Mouse (Mus musculus) hindbrain, postnatal 0 days (tissue): ENCODE measurements at regions not wholly inside any gene's neighbourhood (a gene's known extent, or its start where the extent isn't known, plus 50 kb on each side); places are given as distances from the start of the nearest gene placed in this dataset.

ENCODE experiments used
- ATAC-seq: fragments of 200-750 bp; cut with Nextera tagmentation; 2 replicates; pipeline ENCODE4 v1.8.0; 2017; ENCODE audit warnings: mild to moderate bottlenecking, moderate TSS enrichment, moderate library complexity
- DNase-seq: peaks from one replicate; pipeline ENCODE4 v3.0.0-alpha.2; 2015; ENCODE audit warnings: low spot score
- H3K27ac ChIP-seq: fragments of 300-500 bp; sonication (generic); 2 replicates; pipeline ENCODE4 v1.5.1; 2014; ENCODE audit warnings: mild to moderate bottlenecking
- H3K27me3 ChIP-seq: fragments of 300-500 bp; sonication (generic); 2 replicates; pipeline ENCODE4 v1.6.1; 2014; ENCODE audit warnings: low read length, mixed read lengths; ENCODE audit not compliant: insufficient read depth
- H3K36me3 ChIP-seq: fragments of 300-500 bp; sonication (generic); 2 replicates; pipeline ENCODE4 v1.6.1; 2014; ENCODE audit warnings: low read length, mixed read lengths; ENCODE audit not compliant: insufficient read depth
- H3K4me1 ChIP-seq: fragments of 300-500 bp; sonication (generic); 2 replicates; pipeline ENCODE4 v1.6.1; 2014; ENCODE audit warnings: antibody characterized with exemption, low read length, mixed read lengths; ENCODE audit not compliant: insufficient read depth
- H3K4me2 ChIP-seq: fragments of 300-500 bp; sonication (generic); 2 replicates; pipeline ENCODE4 v1.6.1; 2014; ENCODE audit warnings: low read depth, mild to moderate bottlenecking, low read length, moderate library complexity, mixed read lengths
- H3K4me3 ChIP-seq: fragments of 300-500 bp; sonication (generic); 2 replicates; pipeline ENCODE4 v1.5.1; 2014; ENCODE audit warnings: low read length
- H3K9ac ChIP-seq: fragments of 300-500 bp; sonication (generic); replicated peaks from 2 replicates; pipeline ENCODE4 v1.6.1; 2014; ENCODE audit warnings: mild to moderate bottlenecking, low read length, moderate library complexity, mixed read lengths
- H3K9me3 ChIP-seq: fragments of 300-500 bp; sonication (generic); 2 replicates; pipeline ENCODE4 v1.6.1; 2016; ENCODE audit warnings: low read length, mixed read lengths
- CTCF ChIP-seq: IDR thresholded peaks from 2 replicates; pipeline ENCODE4 v1.5.1; 2016; ENCODE audit warnings: antibody characterized with exemption, control low read depth, low read depth
- WGBS: fragments of 180-500 bp; shearing (Covaris S2); extraction: QIAGEN DNeasy Blood & Tissue Kit; methylation state at CpG from one replicate; pipeline ENCODE4 v1.1.7; 2014; 5-methylcytosine and 5-hydroxymethylcytosine counted together

DNA sequence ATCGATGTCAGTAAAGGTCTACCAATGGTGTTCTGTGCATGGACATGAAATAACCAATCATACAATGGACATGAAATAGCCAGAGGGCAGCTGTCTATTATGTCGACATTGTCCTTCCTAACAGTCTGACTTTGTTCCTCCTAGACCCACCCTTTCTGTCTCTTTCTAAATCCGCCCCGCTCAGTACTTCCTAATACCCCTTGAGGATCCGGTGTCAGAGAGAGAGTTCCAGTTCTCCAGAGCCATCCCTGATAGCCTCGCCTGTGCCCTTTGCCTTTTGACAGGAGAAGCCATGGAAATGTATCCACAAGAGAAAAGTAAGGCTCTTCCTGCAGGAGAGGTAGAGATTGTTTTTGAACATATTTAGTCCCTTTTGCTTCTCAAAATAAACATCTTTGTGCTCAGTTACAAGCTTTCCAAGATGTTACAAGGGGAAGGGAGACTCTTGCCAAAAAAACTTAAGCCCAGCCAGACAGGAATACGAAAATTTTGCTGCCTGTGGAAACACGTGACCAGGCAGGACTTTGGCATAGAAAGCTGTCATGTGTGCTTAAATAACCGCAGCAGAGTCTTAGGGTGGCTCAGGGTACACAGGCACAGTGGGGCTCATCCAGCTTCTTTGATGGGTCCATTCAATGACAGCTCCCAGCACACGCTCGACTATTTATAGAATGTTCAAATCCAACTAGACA, 92.4 kb upstream of the Jade1 start:
- no peak overlapping the region for H3K4me2 ChIP-seq
- no peak overlapping the region for H3K4me3 ChIP-seq
- no peak overlapping the region for H3K9ac ChIP-seq
- TF ChIP-seq CTCF: no peak
- H3K27me3 ChIP-seq: no peaks in the 10 kb centered on the region
- no peak overlapping the region for H3K27ac ChIP-seq
- no peaks in the 10 kb centered on the region for H3K36me3 ChIP-seq
- DNase-seq (peak; percentile 5), ATAC-seq (no peak)
- H3K9me3 ChIP-seq: no peaks in the 10 kb centered on the region
- 71% methylated on average over 11 of the region's 11 CpGs for WGBS
- no peaks in the 10 kb centered on the region for H3K4me1 ChIP-seq

DNA sequence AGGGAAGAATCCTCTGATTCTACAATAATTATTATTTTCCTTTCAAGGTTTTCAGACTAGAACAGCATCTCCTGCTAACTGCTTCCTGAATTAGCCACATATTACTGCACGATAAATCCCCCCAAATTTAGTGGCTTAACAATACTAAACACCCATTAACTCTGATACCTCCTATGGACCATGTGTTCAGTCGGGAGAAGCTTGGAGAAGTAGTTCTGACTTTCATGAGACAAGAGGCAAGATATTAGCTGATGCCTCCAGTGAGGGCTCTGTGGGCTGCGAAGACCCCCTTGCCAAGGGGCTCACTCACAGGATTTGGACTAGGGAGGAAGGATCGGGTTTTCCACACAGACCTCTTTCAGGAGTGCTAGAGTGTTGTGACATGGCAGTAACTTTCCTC, 95.4 kb upstream of the Jade1 start:
- WGBS: 92% methylated on average over 4 of the region's 4 CpGs
- ATAC-seq: no peak
- H3K9me3 ChIP-seq: no peaks in the 10 kb centered on the region
- H3K27me3 ChIP-seq: no peaks in the 10 kb centered on the region
- no peak overlapping the region for H3K27ac ChIP-seq
- no peak overlapping the region for H3K4me3 ChIP-seq
- DNase-seq: no peak
- no peaks in the 10 kb centered on the region for H3K36me3 ChIP-seq
- TF ChIP-seq CTCF: no peak
- no peak overlapping the region for H3K4me2 ChIP-seq
- H3K4me1 ChIP-seq: no peaks in the 10 kb centered on the region
- H3K9ac ChIP-seq: no peak overlapping the region

DNA sequence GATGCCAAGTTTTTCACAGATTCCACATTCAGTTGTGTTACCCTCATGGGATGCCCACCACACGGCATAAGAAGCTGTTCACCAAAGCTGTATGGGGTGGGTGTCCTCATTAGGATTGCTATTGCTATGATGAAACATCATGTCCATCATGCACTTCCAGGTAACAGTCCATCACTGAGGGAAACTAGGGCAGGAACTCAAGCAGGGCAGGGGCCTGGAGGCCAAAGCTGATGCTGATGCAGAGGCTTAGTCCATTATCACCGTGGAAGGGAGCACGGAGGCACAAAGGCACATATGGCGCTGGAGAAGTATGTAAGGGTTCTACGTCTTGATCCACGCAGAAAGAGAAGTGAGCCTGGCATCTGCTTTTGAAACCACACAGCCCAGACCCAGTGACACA, 97.4 kb upstream of the Jade1 start:
- ATAC-seq (no peak), DNase-seq (no peak)
- H3K4me3 ChIP-seq: no peak overlapping the region
- no peaks in the 10 kb centered on the region for H3K9me3 ChIP-seq
- 94% methylated on average over 6 of the region's 6 CpGs for WGBS
- H3K4me1 ChIP-seq: no peaks in the 10 kb centered on the region
- TF ChIP-seq CTCF: no peak
- H3K36me3 ChIP-seq: no peaks in the 10 kb centered on the region
- no peak overlapping the region for H3K27ac ChIP-seq
- no peaks in the 10 kb centered on the region for H3K27me3 ChIP-seq
- H3K9ac ChIP-seq: no peak overlapping the region
- no peak overlapping the region for H3K4me2 ChIP-seq

GRCm38 (mm10) chr3:41453525-41453924, 102.0 kb upstream of the Jade1 start:
- H3K36me3 ChIP-seq: no peaks in the 10 kb centered on the region
- no peak overlapping the region for H3K9ac ChIP-seq
- H3K9me3 ChIP-seq: no peaks in the 10 kb centered on the region
- no peak overlapping the region for H3K27ac ChIP-seq
- no peak for TF ChIP-seq CTCF
- DNase-seq (no peak), ATAC-seq (no peak)
- no peak overlapping the region for H3K4me3 ChIP-seq
- H3K27me3 ChIP-seq: no peaks in the 10 kb centered on the region
- H3K4me2 ChIP-seq: no peak overlapping the region
- no peaks in the 10 kb centered on the region for H3K4me1 ChIP-seq
- 80% methylated on average over 3 of the region's 3 CpGs for WGBS

- no peak overlapping the region for H3K27ac ChIP-seq
- no peak for TF ChIP-seq CTCF
- no peak overlapping the region for H3K4me3 ChIP-seq
- no peaks in the 10 kb centered on the region for H3K27me3 ChIP-seq
- H3K9me3 ChIP-seq: no peaks in the 10 kb centered on the region
- ATAC-seq: no peak
- H3K9ac ChIP-seq: no peak overlapping the region
- H3K36me3 ChIP-seq: no peaks in the 10 kb centered on the region
- 61% methylated on average over 3 of the region's 3 CpGs for WGBS
- H3K4me1 ChIP-seq: no peaks in the 10 kb centered on the region
- no peak overlapping the region for H3K4me2 ChIP-seq
- no peak for DNase-seq
Observed at GRCm38 (mm10) chr3:41452716-41453090, 102.8 kb upstream of the Jade1 start.

DNA sequence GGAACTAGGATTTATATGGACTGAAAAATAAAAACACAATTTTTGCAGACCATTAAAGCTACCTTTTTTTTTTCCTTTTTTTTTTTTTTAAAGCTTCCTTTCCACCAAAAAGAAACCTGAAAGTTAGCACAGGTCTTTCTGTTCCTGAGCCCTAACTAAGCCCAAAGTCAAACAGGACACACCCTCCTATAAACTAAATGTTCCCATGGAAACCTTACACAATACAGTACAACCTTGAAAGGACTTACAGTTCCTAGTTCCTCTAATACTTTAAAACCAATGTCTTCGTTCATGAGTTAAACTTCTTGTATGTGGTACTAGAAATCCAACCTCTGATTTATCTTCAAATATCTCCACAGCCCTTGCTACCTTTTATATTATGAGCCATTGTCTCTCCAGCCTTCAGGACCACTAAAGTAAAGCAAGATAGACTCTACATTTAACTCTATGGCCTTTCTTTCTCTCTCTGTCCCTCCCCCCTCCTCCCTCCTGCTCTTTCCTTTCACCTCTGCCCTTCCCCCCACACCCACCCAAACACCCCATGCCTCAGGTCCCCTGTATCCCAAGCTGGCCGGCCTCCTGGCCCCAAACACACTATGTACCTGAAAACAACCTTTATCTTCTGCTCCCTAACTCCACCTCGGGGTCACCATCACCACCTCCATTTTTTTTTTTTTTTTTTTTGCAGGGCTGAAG, 103.4 kb upstream of the Jade1 start:
- WGBS: 81% methylated on average over 3 of the region's 3 CpGs
- H3K9ac ChIP-seq: no peak overlapping the region
- ATAC-seq: no peak

GRCm38 (mm10) chr3:41450696-41451095, 104.8 kb upstream of the Jade1 start:
- H3K4me2 ChIP-seq: no peak overlapping the region
- TF ChIP-seq CTCF: no peak

More for the DNA sequence above, 103.4 kb upstream of the Jade1 start:
- no peak for TF ChIP-seq CTCF
- Histone ChIP-seq H3K4me1 (no peaks in the 10 kb centered on the region), H3K36me3 (no peaks in the 10 kb centered on the region), H3K4me3 (no peak overlapping the region), H3K9me3 (no peaks in the 10 kb centered on the region), H3K27me3 (no peaks in the 10 kb centered on the region), H3K4me2 (no peak overlapping the region), H3K27ac (no peak overlapping the region)
- DNase-seq: no peak

More at GRCm38 (mm10) chr3:41450696-41451095, 104.8 kb upstream of the Jade1 start:
- 75% methylated on average over 1 of the region's 1 CpGs for WGBS
- Histone ChIP-seq H3K9ac (no peak overlapping the region), H3K9me3 (no peaks in the 10 kb centered on the region), H3K36me3 (no peaks in the 10 kb centered on the region), H3K4me3 (no peak overlapping the region), H3K4me1 (no peaks in the 10 kb centered on the region), H3K27ac (no peak overlapping the region), H3K27me3 (no peaks in the 10 kb centered on the region)
- DNase-seq: no peak
- ATAC-seq: no peak
